Mouse (Mus musculus) c-Kit-positive CD71-positive TER-119-negative erythroid progenitor cells, embryonic 14.5 days (primary cell): Measurements from ENCODE around the gene Ppp2r3c.
"Not testable (repeated sequence)": the region's sequence is repeated elsewhere in the genome, so short reads cannot be mapped to it uniquely, and the experiment has no call there.

Experiments
- DNase-seq: peaks from one replicate; pipeline ENCODE4 v3.0.0-alpha.2; 2013; ENCODE audit warnings: low read depth

Ppp2r3c gene

GRCm38 (mm10) chr12:55272243-55272642 lies 30.6 kb downstream of the Ppp2r3c start:
- DNase-seq: no peak

GRCm38 (mm10) chr12:55263385-55263784 lies 39.4 kb downstream of the Ppp2r3c start:
- not testable (repeated sequence) for DNase-seq

- not testable (repeated sequence) for DNase-seq
Observed at GRCm38 (mm10) chr12:55261950-55262349, 40.8 kb downstream of the Ppp2r3c start.

- not testable (repeated sequence) for DNase-seq
Observed at GRCm38 (mm10) chr12:55242243-55242642, 60.6 kb downstream of the Ppp2r3c start.

GRCm38 (mm10) chr12:55230520-55230861 lies 72.3 kb downstream of the Ppp2r3c start:
- DNase-seq: not testable (repeated sequence)

- not testable (repeated sequence) for DNase-seq
Observed at GRCm38 (mm10) chr12:55229626-55230519, 72.9 kb downstream of the Ppp2r3c start, which contains the start of gene Srp54c. Gene Srp54c (plus strand): TSS chr12:55230168.
